Mouse (Mus musculus) kidney, postnatal 4 days (tissue): ENCODE data around the gene Gucy1a1.
"Not testable (repeated sequence)": the region's sequence is repeated elsewhere in the genome, so short reads cannot be mapped to it uniquely, and the experiment has no call there.

Experiments
- DNase-seq, 2 experiments: peaks; one replicate each; pipeline ENCODE4 v3.0.0; 2021; ENCODE audit warnings: mixed read lengths in 2 of 2

Gene Gucy1a1

GRCm38 (mm10) chr3:82145126-82145901 is at the start of gene Gucy1a1:
Gucy1a1 (minus strand) TSS chr3:82145789.
- peak; percentile 77 to 86 for DNase-seq

- no peak for DNase-seq
Observed at GRCm38 (mm10) chr3:82191559-82192245, 46.1 kb upstream of the Gucy1a1 start.

GRCm38 (mm10) chr3:82185626-82186025 is 40.0 kb upstream of the Gucy1a1 start:
- DNase-seq, result peak in 1 of 2 experiments; percentile 13

- DNase-seq, result no peak
Observed at GRCm38 (mm10) chr3:82181500-82181899, 35.9 kb upstream of the Gucy1a1 start.

- no peak for DNase-seq
Observed at GRCm38 (mm10) chr3:82180253-82180652, 34.7 kb upstream of the Gucy1a1 start.

GRCm38 (mm10) chr3:82175501-82175900 is 29.9 kb upstream of the Gucy1a1 start:
- no peak for DNase-seq

GRCm38 (mm10) chr3:82167064-82167463 is 21.5 kb upstream of the Gucy1a1 start:
- DNase-seq, result no peak

GRCm38 (mm10) chr3:82165937-82166336 is 20.3 kb upstream of the Gucy1a1 start:
- no peak for DNase-seq

GRCm38 (mm10) chr3:82162992-82163391 is 17.4 kb upstream of the Gucy1a1 start:
- DNase-seq, result not testable (repeated sequence)

GRCm38 (mm10) chr3:82145978-82146377 is 389 bp upstream of the Gucy1a1 start:
- DNase-seq, result no peak

GRCm38 (mm10) chr3:82144725-82145125 is 864 bp downstream of the Gucy1a1 start:
- DNase-seq, result peak; percentile 27 to 32

- no peak for DNase-seq
Observed at GRCm38 (mm10) chr3:82140781-82141180, 4.8 kb downstream of the Gucy1a1 start.

- no peak for DNase-seq
Observed at GRCm38 (mm10) chr3:82138002-82138667, 7.5 kb downstream of the Gucy1a1 start.

- DNase-seq, result no peak
Observed at GRCm38 (mm10) chr3:82135483-82135882, 10.1 kb downstream of the Gucy1a1 start.

GRCm38 (mm10) chr3:82129258-82129657 is 16.3 kb downstream of the Gucy1a1 start:
- no peak for DNase-seq

- DNase-seq, result no peak
Observed at GRCm38 (mm10) chr3:82124567-82124966, 21.0 kb downstream of the Gucy1a1 start.

GRCm38 (mm10) chr3:82118916-82119315 is 26.7 kb downstream of the Gucy1a1 start:
- no peak for DNase-seq

GRCm38 (mm10) chr3:82112439-82112838 is 33.1 kb downstream of the Gucy1a1 start:
- DNase-seq, result peak; percentile 60 to 71

GRCm38 (mm10) chr3:82111986-82112385 is 33.6 kb downstream of the Gucy1a1 start:
- peak; percentile 33 to 50 for DNase-seq

GRCm38 (mm10) chr3:82108951-82109350 is 36.6 kb downstream of the Gucy1a1 start:
- DNase-seq, result no peak

GRCm38 (mm10) chr3:82104229-82104628 is 41.4 kb downstream of the Gucy1a1 start:
- DNase-seq, result no peak

GRCm38 (mm10) chr3:82099127-82099526 is 46.5 kb downstream of the Gucy1a1 start:
- DNase-seq, result no peak

- no peak for DNase-seq
Observed at GRCm38 (mm10) chr3:82096801-82097200, 48.8 kb downstream of the Gucy1a1 start.
